Mouse (Mus musculus) liver, adult 2 months (tissue): ENCODE measurements at regions not wholly inside any gene's neighbourhood (a gene's known extent, or its start where the extent isn't known, plus 50 kb on each side); places are given as distances from the start of the nearest gene placed in this dataset.

Source experiments
- CTCF ChIP-seq: fragments of 200-500 bp; IDR thresholded peaks from 2 replicates; pipeline ENCODE4 v1.5.1; 2011; ENCODE audit warnings: low read depth, low read length, control low read depth
- POLR2A ChIP-seq: fragments of 200-500 bp; IDR thresholded peaks from 2 replicates; pipeline ENCODE4 v1.6.1; 2011; ENCODE audit warnings: low read length, control low read depth; ENCODE audit not compliant: insufficient read depth; ENCODE audit errors: extremely low read depth

GRCm38 (mm10) chr15:56107719-56108118, 1369.7 kb downstream of the Slc22a22 start:
- TF ChIP-seq CTCF, result no peak
- TF ChIP-seq POLR2A, result no peak
